ENCODE assay signal across 8 mouse cellular contexts in the genomic region with DNA sequence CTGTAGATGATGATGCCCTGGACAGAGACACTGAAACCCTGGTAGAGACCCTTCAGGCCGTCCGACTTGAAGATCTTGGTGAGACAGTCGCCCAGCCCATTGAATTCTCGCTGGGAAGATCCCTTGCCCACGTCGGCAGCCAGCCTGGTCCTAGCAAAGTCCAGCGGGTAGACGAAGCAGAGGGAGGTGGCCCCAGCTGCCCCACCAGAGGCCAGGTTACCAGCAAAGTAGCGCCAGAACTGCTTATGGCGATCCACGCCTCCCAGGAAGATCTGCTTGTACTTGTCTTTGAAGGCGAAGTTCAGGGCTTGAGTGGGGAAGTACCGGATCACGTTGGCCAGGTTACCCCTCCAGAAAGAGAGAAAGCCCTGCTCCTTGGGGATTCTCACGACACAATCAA. TPM values are rescaled to one million over a fixed set of nuclear protein-coding genes. Genes with fewer than 3 reads are reported as not detected.
DNase-seq lines count a peak whose midpoint lies in the region; ATAC-seq and TF ChIP-seq lines count a peak whose summit lies in the region.

No protein-coding gene starts in this region.

- WGBS in lung, embryonic 14.5 days: 81% methylated on average over 15 of the region's 15 CpGs
- WGBS in cerebellum, adult 2 months: 10% methylated on average over 15 of the region's 15 CpGs
- 38% methylated on average over 15 of the region's 15 CpGs for WGBS in heart, embryonic 15.5 days
- 81% methylated on average over 15 of the region's 15 CpGs for WGBS in limb, embryonic 15.5 days

- ATAC-seq in lung, embryonic 14.5 days (ENCODE audit: insufficient read depth): no peak
- ATAC-seq in heart, embryonic 15.5 days (replicated peaks; ENCODE audit: insufficient number of reproducible peaks, insufficient read depth, low FRiP score, low read depth): no peak
- no peak for ATAC-seq in limb, embryonic 15.5 days (ENCODE audit: insufficient number of reproducible peaks, low FRiP score, low TSS enrichment, low read depth)

- no peaks in the 10 kb centered on the region for H3K9me3 ChIP-seq in lung, embryonic 14.5 days (ENCODE audit: low read depth, low read length)
- H3K9me3 ChIP-seq in heart, embryonic 15.5 days (replicated peaks): no peaks in the 10 kb centered on the region
- H3K9me3 ChIP-seq in limb, embryonic 15.5 days: no peaks in the 10 kb centered on the region

- H3K4me1 ChIP-seq in lung, embryonic 14.5 days (ENCODE audit: insufficient read depth): peaks cover 12% of the 10 kb centered on the region
- no peaks in the 10 kb centered on the region; the same call in none of the 2 replicates for H3K4me1 ChIP-seq in cerebellum, adult 2 months (ENCODE audit: control insufficient read depth, insufficient read depth, low read length)
- H3K4me1 ChIP-seq in heart, embryonic 15.5 days (replicated peaks): peaks cover 54% of the 10 kb centered on the region
- peaks cover 43% of the 10 kb centered on the region for H3K4me1 ChIP-seq in limb, embryonic 15.5 days

- peaks cover 55% of the 10 kb centered on the region for H3K36me3 ChIP-seq in lung, embryonic 14.5 days (ENCODE audit: insufficient read depth)
- H3K36me3 ChIP-seq in heart, embryonic 15.5 days: peaks cover 48% of the 10 kb centered on the region
- peaks cover 46% of the 10 kb centered on the region for H3K36me3 ChIP-seq in limb, embryonic 15.5 days

- no peak for TF ChIP-seq POLR2A in cerebellum, adult 2 months (IDR thresholded peaks at IDR 0.05; ENCODE audit: borderline replicate concordance, insufficient read depth, low read length)

- H3K4me2 ChIP-seq in lung, embryonic 14.5 days: peak overlapping the region; percentile 87
- peak overlapping the region; percentile 63 for H3K4me2 ChIP-seq in heart, embryonic 15.5 days
- peak overlapping the region; percentile 71 for H3K4me2 ChIP-seq in limb, embryonic 15.5 days

- no peak for TF ChIP-seq CTCF in lung, embryonic 14.5 days (IDR thresholded peaks at IDR 0.05; ENCODE audit: low read depth)
- TF ChIP-seq CTCF in cerebellum, adult 2 months (IDR thresholded peaks at IDR 0.05; ENCODE audit: borderline replicate concordance, insufficient read depth, low read depth, low read length): no peak

- H3K9ac ChIP-seq in lung, embryonic 14.5 days: peak overlapping the region; percentile 87
- H3K9ac ChIP-seq in heart, embryonic 15.5 days: peak overlapping the region; percentile 99
- no peak overlapping the region for H3K9ac ChIP-seq in limb, embryonic 15.5 days

- H3K27me3 ChIP-seq in lung, embryonic 14.5 days (ENCODE audit: insufficient read depth, low read length): no peaks in the 10 kb centered on the region
- no peaks in the 10 kb centered on the region for H3K27me3 ChIP-seq in cerebellum, adult 2 months (ENCODE audit: control insufficient read depth, insufficient read depth, low read length)
- no peaks in the 10 kb centered on the region for H3K27me3 ChIP-seq in heart, embryonic 15.5 days
- no peaks in the 10 kb centered on the region for H3K27me3 ChIP-seq in limb, embryonic 15.5 days

- H3K27ac ChIP-seq in lung, embryonic 14.5 days (ENCODE audit: low read depth): no peak overlapping the region
- H3K27ac ChIP-seq in cerebellum, adult 2 months (ENCODE audit: insufficient read depth, low read length): no peak overlapping the region
- H3K27ac ChIP-seq in heart, embryonic 15.5 days: peak overlapping the region; percentile 100
- no peak overlapping the region for H3K27ac ChIP-seq in limb, embryonic 15.5 days

- no peak for DNase-seq in lung, embryonic 14.5 days
- DNase-seq in lung, postnatal 10 days: no peak
- peak; percentile 30 to 47 for DNase-seq in cerebellum, adult 2 months
- DNase-seq in retina, embryonic 14.5 days (ENCODE audit: low spot score): no peak
- no peak for DNase-seq in adrenal gland, adult 2 months
- no peak for DNase-seq in lung, postnatal 25 days (ENCODE audit: low spot score)

- H3K4me3 ChIP-seq in lung, embryonic 14.5 days (ENCODE audit: low read depth, low read length): peak overlapping the region; percentile 83
- peak overlapping the region; percentile 86 for H3K4me3 ChIP-seq in cerebellum, adult 2 months (replicated peaks; ENCODE audit: insufficient read depth, low read depth, low read length)
- peak overlapping the region; percentile 96 for H3K4me3 ChIP-seq in heart, embryonic 15.5 days
- H3K4me3 ChIP-seq in limb, embryonic 15.5 days: peak overlapping the region; percentile 85

RNA-seq across cellular contexts. Expression of a gene that starts 2.0 kb away (rescaled TPM):
- polyA plus RNA-seq in lung, embryonic 14.5 days (2014; fragmentation: Nextera tagmentation; extraction: Ambion mirVana): 431 and 432 TPM in 2 replicates
- polyA plus RNA-seq in cerebellum, adult 2 months (2012; rRNA removed): 876 and 917 TPM in 2 replicates
- polyA plus RNA-seq in heart, embryonic 15.5 days (2015; fragmentation: Nextera tagmentation; extraction: Ambion mirVana): 2,014 and 2,378 TPM in 2 replicates
- 460 and 537 TPM in 2 replicates for polyA plus RNA-seq in limb, embryonic 15.5 days (2015; fragmentation: Nextera tagmentation; extraction: Ambion mirVana)
- total RNA-seq in adrenal gland, adult 2 months (2021): 100 to 1,000 TPM; 133 to 206 TPM
- polyA plus RNA-seq in adrenal gland, adult 2 months (2012; rRNA removed): 200 and 240 TPM in 2 replicates

RNA-seq across cellular contexts. Expression of a gene that starts 57.1 kb away (rescaled TPM):
- polyA plus RNA-seq in lung, embryonic 14.5 days (2014; fragmentation: Nextera tagmentation; extraction: Ambion mirVana): 9.2 and 12.3 TPM in 2 replicates
- polyA plus RNA-seq in cerebellum, adult 2 months (2012; rRNA removed): 35.4 and 36.1 TPM in 2 replicates
- polyA plus RNA-seq in heart, embryonic 15.5 days (2015; fragmentation: Nextera tagmentation; extraction: Ambion mirVana): 3.1 and 4.3 TPM in 2 replicates
- polyA plus RNA-seq in limb, embryonic 15.5 days (2015; fragmentation: Nextera tagmentation; extraction: Ambion mirVana): 5.4 and 6.1 TPM in 2 replicates
- total RNA-seq in adrenal gland, adult 2 months (2021): 10 to 100 TPM; 14.1 to 20.9 TPM
- polyA plus RNA-seq in adrenal gland, adult 2 months (2012; rRNA removed): 2.3 and 2.5 TPM in 2 replicates

RNA-seq across cellular contexts. Expression of a gene that starts 57.5 kb away (rescaled TPM):
- polyA plus RNA-seq in lung, embryonic 14.5 days (2014; fragmentation: Nextera tagmentation; extraction: Ambion mirVana): 24.1 and 25.3 TPM in 2 replicates
- 17.4 and 17.5 TPM in 2 replicates for polyA plus RNA-seq in cerebellum, adult 2 months (2012; rRNA removed)
- 16.2 and 20.5 TPM in 2 replicates for polyA plus RNA-seq in heart, embryonic 15.5 days (2015; fragmentation: Nextera tagmentation; extraction: Ambion mirVana)
- 26.4 and 27.4 TPM in 2 replicates for polyA plus RNA-seq in limb, embryonic 15.5 days (2015; fragmentation: Nextera tagmentation; extraction: Ambion mirVana)
- 10 to 100 TPM; 16.1 to 19.5 TPM for total RNA-seq in adrenal gland, adult 2 months (2021)
- 1.5 and 2.1 TPM in 2 replicates for polyA plus RNA-seq in adrenal gland, adult 2 months (2012; rRNA removed)

Comparison
In these comparisons a context has a peak if more than half of its experiments do, and no peak if none do; other contexts are left out.
1. DNase-seq: peak in cerebellum, adult 2 months (2 of 2); none in lung, embryonic 14.5 days (single experiment), lung, postnatal 10 days (single experiment), retina, embryonic 14.5 days (single experiment), adrenal gland, adult 2 months (single experiment) and lung, postnatal 25 days (single experiment).
2. Peak in every context shown above with its lines, with median percentiles within 50 percentile points of each other: H3K4me2 ChIP-seq and H3K4me3 ChIP-seq.